Mouse (Mus musculus) CD8-positive naive resting alpha-beta T cell, adult 57 days (primary cell): ENCODE data around the gene Gm3317. TPM values are rescaled to one million over a fixed set of nuclear protein-coding genes. Genes with fewer than 3 reads are reported as not detected.

Experiments used
- total RNA-seq: library from RNA; stranded (reverse); gene quantifications from one replicate; pipeline ENCODE4 v1.2.4, GENCODE M21; 2023

Gene Gm3317
- not detected for total RNA-seq

GRCm38 (mm10) chr14:5164235-5164634, at the start of gene Gm3317:
Gene Gm3317, plus strand, starts transcription at chr14:5164535.

DNA sequence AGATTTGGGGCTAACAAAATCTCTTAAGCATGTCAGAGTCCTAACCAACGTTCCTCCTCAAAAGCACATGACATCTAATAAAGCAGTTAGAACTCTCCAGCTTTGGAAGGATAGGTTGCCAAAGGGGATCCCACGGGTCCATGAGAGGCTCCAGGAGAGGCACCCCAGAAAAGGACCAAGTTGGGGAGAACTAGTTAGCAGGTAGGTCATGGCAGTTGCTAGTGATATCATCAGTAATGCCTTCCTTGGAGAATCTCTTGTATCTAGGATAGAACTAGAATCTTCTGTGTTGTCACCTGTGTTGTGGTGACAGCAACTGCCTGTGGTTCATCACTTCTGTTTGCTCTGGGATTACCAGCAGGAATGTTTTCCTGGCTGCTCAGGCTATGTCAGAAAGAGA, 33.1 kb upstream of the Gm3317 start, which contains the start of gene Gm8279:
TSS of gene Gm8279 (plus strand) at position 301 of the 400 bp plus-strand sequence.

GRCm38 (mm10) chr14:5185493-5185892, 21.2 kb downstream of the Gm3317 start, which contains the start of gene Gm8271:
Gene Gm8271, plus strand, starts transcription at chr14:5185793.

Other genes starting within 250 kb of the Gm3317 start
- not detected for gene Gm8297, start 180.6 kb upstream of the Gm3317 start, total RNA-seq
- not detected for gene Gm3298, start 148.6 kb upstream of the Gm3317 start, total RNA-seq
- not detected for gene 4930555G01Rik, start 113.9 kb upstream of the Gm3317 start, total RNA-seq
- not detected for gene Gm8281, start 93.5 kb upstream of the Gm3317 start, total RNA-seq
- not detected for gene Gm8279, start 33.0 kb upstream of the Gm3317 start, total RNA-seq
- not detected for gene Gm8271, start 21.3 kb downstream of the Gm3317 start, total RNA-seq
- not detected for gene Gm3526, start 96.0 kb downstream of the Gm3317 start, total RNA-seq
- gene Gm3542, start 170.4 kb downstream of the Gm3317 start, total RNA-seq, result not detected
- gene Gm3500, start 224.5 kb downstream of the Gm3317 start, total RNA-seq, result not detected